Mouse (Mus musculus) MEL (cell line): ENCODE results near the gene Rogdi. TPM values are rescaled to one million over a fixed set of nuclear protein-coding genes. Genes with fewer than 3 reads are reported as not detected.

Experiments used
- DNase-seq: peaks from one replicate; pipeline ENCODE4 v3.0.0; 2011; ENCODE audit warnings: low read depth, low spot score
- H3K27ac ChIP-seq: 2 replicates; pipeline ENCODE4 v1.5.1; 2012; ENCODE audit warnings: low read depth, mild to moderate bottlenecking, control low read depth, low read length, moderate library complexity; ENCODE audit not compliant: control insufficient read depth
- H3K27me3 ChIP-seq, 2 experiments: fragments of 150-350 bp in 1 of 2; sonication (generic) in 1 of 2; 2 replicates each; pipeline ENCODE4 v1.6.1; 2012; ENCODE audit warnings: low read length in 2 of 2, mild to moderate bottlenecking in 2 of 2, improper control_type of control experiment in 1 of 2, moderate library complexity in 1 of 2; ENCODE audit not compliant: insufficient read depth in 2 of 2, control insufficient read depth in 1 of 2
- H3K36me3 ChIP-seq, 2 experiments: 2 replicates each; pipeline ENCODE4 v1.6.1; 2012 to 2014; ENCODE audit warnings: low read length in 2 of 2, improper control_type of control experiment in 1 of 2, inconsistent platforms in 1 of 2, mild to moderate bottlenecking in 1 of 2; ENCODE audit not compliant: insufficient read depth in 2 of 2, control insufficient read depth in 1 of 2
- H3K4me1 ChIP-seq, 2 experiments: fragments of 150-350 bp in 1 of 2; sonication (generic) in 1 of 2; 2 replicates each; pipeline ENCODE4 v1.6.1; 2012; ENCODE audit warnings: low read length in 2 of 2, improper control_type of control experiment in 1 of 2, mild to moderate bottlenecking in 1 of 2; ENCODE audit not compliant: insufficient read depth in 2 of 2, control insufficient read depth in 1 of 2
- H3K4me3 ChIP-seq, 2 experiments: fragments of 150-350 bp in 1 of 2; sonication (generic) in 1 of 2; 2 replicates each; pipeline ENCODE4 v1.5.1; 2012; ENCODE audit warnings: low read depth in 2 of 2, low read length in 2 of 2, mild to moderate bottlenecking in 2 of 2, moderate library complexity in 2 of 2, control low read depth in 1 of 2, improper control_type of control experiment in 1 of 2; ENCODE audit not compliant: control insufficient read depth in 1 of 2, insufficient read depth in 1 of 2
- H3K79me2 ChIP-seq: 2 replicates; pipeline ENCODE4 v1.6.1; 2012; ENCODE audit warnings: mild to moderate bottlenecking, low read length, moderate library complexity; ENCODE audit not compliant: control insufficient read depth, poor library complexity, insufficient read depth
- H3K9ac ChIP-seq: 2 replicates; pipeline ENCODE4 v1.6.1; 2012; ENCODE audit warnings: low read depth, mild to moderate bottlenecking, control low read depth, low read length, moderate library complexity; ENCODE audit not compliant: control insufficient read depth, poor library complexity, severe bottlenecking
- H3K9me3 ChIP-seq: fragments of 150-350 bp; sonication (generic); replicated peaks from 2 replicates; pipeline ENCODE4 v1.6.1; 2012; ENCODE audit warnings: mild to moderate bottlenecking, low read length, improper control_type of control experiment, moderate library complexity; ENCODE audit not compliant: insufficient read depth
- BHLHE40 ChIP-seq: IDR thresholded peaks from 2 replicates; pipeline ENCODE4 v1.6.1; 2012; ENCODE audit warnings: low read depth, mild to moderate bottlenecking, inconsistent platforms, low read length, improper control_type of control experiment, borderline replicate concordance
- ELF1 ChIP-seq: IDR thresholded peaks from 2 replicates; pipeline ENCODE4 v1.6.1; 2014; ENCODE audit warnings: low read depth, mild to moderate bottlenecking, inconsistent platforms, low read length, improper control_type of control experiment, moderate library complexity
- ETS1 ChIP-seq: IDR thresholded peaks from 2 replicates; pipeline ENCODE4 v1.6.1; 2012; ENCODE audit warnings: low read depth, mild to moderate bottlenecking, inconsistent platforms, low read length, improper control_type of control experiment, moderate library complexity
- GABPA ChIP-seq: IDR thresholded peaks from 2 replicates; pipeline ENCODE4 v1.6.1; 2012; ENCODE audit warnings: low read depth, mild to moderate bottlenecking, inconsistent platforms, low read length, improper control_type of control experiment, moderate library complexity
- KAT2A ChIP-seq: conservative IDR thresholded peaks from 2 replicates; pipeline ENCODE4 v1.6.1; 2012; ENCODE audit warnings: low read depth, low read length, improper control_type of control experiment, inconsistent platforms
- MAFK ChIP-seq: IDR thresholded peaks from 2 replicates; pipeline ENCODE4 v1.6.1; 2011; ENCODE audit warnings: low read depth, mild to moderate bottlenecking, low read length, improper control_type of control experiment, borderline replicate concordance
- MAX ChIP-seq: IDR thresholded peaks from 2 replicates; pipeline ENCODE4 v1.6.1; 2011; ENCODE audit warnings: low read length, improper control_type of control experiment
- MAZ ChIP-seq: IDR thresholded peaks from 2 replicates; pipeline ENCODE4 v1.6.1; 2012; ENCODE audit warnings: low read depth, mild to moderate bottlenecking, inconsistent platforms, low read length, improper control_type of control experiment
- MEF2A ChIP-seq: IDR thresholded peaks from 2 replicates; pipeline ENCODE4 v1.6.1; 2014; ENCODE audit warnings: low read depth, mild to moderate bottlenecking, inconsistent platforms, low read length, improper control_type of control experiment; ENCODE audit not compliant: poor library complexity, insufficient replicate concordance, severe bottlenecking; ENCODE audit errors: extremely low read depth
- POLR2A ChIP-seq, 2 experiments: IDR thresholded peaks; 2 replicates each; pipeline ENCODE4 v1.6.1; 2011 to 2012; ENCODE audit warnings: low read length in 2 of 2, mild to moderate bottlenecking in 2 of 2, control low read depth in 1 of 2, improper control_type of control experiment in 1 of 2, low read depth in 1 of 2, moderate library complexity in 1 of 2; ENCODE audit not compliant: control insufficient read depth in 1 of 2, insufficient read depth in 1 of 2, poor library complexity in 1 of 2
- RAD21 ChIP-seq: IDR thresholded peaks from 2 replicates; pipeline ENCODE4 v1.6.1; 2011; ENCODE audit warnings: mild to moderate bottlenecking, low read depth, low read length, improper control_type of control experiment
- RCOR1 ChIP-seq: IDR thresholded peaks from 2 replicates; pipeline ENCODE4 v1.6.1; 2012; ENCODE audit warnings: low read depth, mild to moderate bottlenecking, inconsistent platforms, low read length, improper control_type of control experiment
- SMC3 ChIP-seq: IDR thresholded peaks from 2 replicates; pipeline ENCODE4 v1.6.1; 2011; ENCODE audit warnings: low read depth, low read length, improper control_type of control experiment
- TBP ChIP-seq: IDR thresholded peaks from 2 replicates; pipeline ENCODE4 v1.8.0; 2011; ENCODE audit warnings: low read depth, low read length, improper control_type of control experiment
- USF2 ChIP-seq, 2 experiments: IDR thresholded peaks; 2 replicates each; pipeline ENCODE4 v1.6.1; 2011 to 2012; ENCODE audit warnings: improper control_type of control experiment in 2 of 2, low read length in 2 of 2, borderline replicate concordance in 1 of 2, inconsistent platforms in 1 of 2, low read depth in 1 of 2, mild to moderate bottlenecking in 1 of 2; ENCODE audit not compliant: insufficient read depth in 1 of 2
- ZKSCAN1 ChIP-seq: IDR thresholded peaks from 2 replicates; pipeline ENCODE4 v1.6.1; 2012; ENCODE audit warnings: low read depth, mild to moderate bottlenecking, inconsistent platforms, low read length, improper control_type of control experiment, moderate library complexity
- ZMIZ1 ChIP-seq: IDR thresholded peaks from 2 replicates; pipeline ENCODE4 v1.6.1; 2012; ENCODE audit warnings: low read depth, mild to moderate bottlenecking, inconsistent platforms, low read length, improper control_type of control experiment, moderate library complexity
- polyA plus RNA-seq, 2 experiments: library from polyadenylated mRNA; stranded (reverse) in 1 of 2; unstranded in 1 of 2; fragments of >175 nt in 1 of 2; fragments of >200 nt in 1 of 2; gene quantifications; 2 replicates each; pipeline versions ENCODE4 v1.2.1 to v1.2.4; 2012; ENCODE audit warnings: low replicate concordance in 2 of 2, low read depth in 1 of 2; ENCODE audit not compliant: insufficient read length in 2 of 2, insufficient read depth in 1 of 2, missing spikeins in 1 of 2
- total RNA-seq: library from RNA; depleted of rRNA; stranded (reverse); fragments of 300-350 nt; gene quantifications from 2 replicates; pipeline ENCODE4 v1.2.3, GENCODE M21; 2012

Gene Rogdi
- total and polyA plus RNA-seq, 3 experiments = 1.9 to 17.8 TPM; not detected in 1

- TF ChIP-seq RCOR1 (no peak), ZKSCAN1 (no peak), ETS1 (peak; percentile 56), USF2 (IDR thresholded peaks at IDR 0.05; ENCODE audit: borderline replicate concordance in 1 of 2, insufficient read depth in 1 of 2, low read depth in 1 of 2, low read length in 2 of 2) (peak; percentile 90 to 98), ELF1 (peak; percentile 71), BHLHE40 (peak; percentile 90), KAT2A (no peak; the same call in 1 of the 2 replicates), MEF2A (no peak), ZMIZ1 (peak; percentile 63; the same call in 1 of the 2 replicates), MAX (peak; percentile 100), SMC3 (no peak)
Measured at GRCm38 (mm10) chr16:5049774-5050234, 36.5 kb upstream of the Rogdi start, which contains the start of the genes Glyr1 and Ubn1 (continued).

GRCm38 (mm10) chr16:5049182-5049773, 35.9 kb upstream of the Rogdi start:
- peak overlapping the region; percentile 78 to 89 for H3K4me3 ChIP-seq
- peaks cover 38% of the 10 kb centered on the region for H3K79me2 ChIP-seq
- H3K27me3 ChIP-seq = no peaks in the 10 kb centered on the region
- no peak; a peak in 1 of 4 replicates for TF ChIP-seq POLR2A (IDR thresholded peaks at IDR 0.05; ENCODE audit: control insufficient read depth in 1 of 2, insufficient read depth in 1 of 2, low read depth in 1 of 2, low read length in 2 of 2, poor library complexity in 1 of 2)
- no peak for TF ChIP-seq MAFK
- TF ChIP-seq TBP = no peak
- TF ChIP-seq MAZ = no peak
- TF ChIP-seq ZKSCAN1 = no peak
- TF ChIP-seq RAD21 = no peak
- TF ChIP-seq GABPA = no peak
- no peak for TF ChIP-seq BHLHE40
- H3K9me3 ChIP-seq = no peaks in the 10 kb centered on the region
- H3K4me1 ChIP-seq = peaks cover 11% of the 10 kb centered on the region in 2 experiments
- peaks cover 18 to 38% of the 10 kb centered on the region in 2 experiments for H3K36me3 ChIP-seq
- peak; percentile 44 for DNase-seq
- peak overlapping the region; percentile 54 for H3K27ac ChIP-seq
- peak overlapping the region; percentile 87 for H3K9ac ChIP-seq
